Mouse (Mus musculus) left cerebral cortex, postnatal 36 days (tissue): ENCODE measurements around the gene Dip2c. TPM values are rescaled to one million over a fixed set of nuclear protein-coding genes. Genes with fewer than 3 reads are reported as not detected.

Experiments used
- DNase-seq, 2 experiments: peaks; one replicate each; pipeline ENCODE4 v3.0.0; 2021 to 2022; ENCODE audit warnings: low spot score in 2 of 2, mixed read lengths in 1 of 2
- intact Hi-C: fragments of 180-260 bp; cut with DNase I; formaldehyde crosslinking; loops from one replicate; pipeline ENCODE4 v1.15.1; 2025
- total RNA-seq, 2 experiments: library from RNA; stranded (reverse); gene quantifications; 2 replicates each; pipeline ENCODE4 v1.2.3; 2021

Dip2c gene
- total RNA-seq, 2 experiments from 2014 or later, result 64.9 to 72.2 TPM

- intact Hi-C loops, result loop anchor here (10.0 kb wide), 1 partner anchor 451 kb away; no protein-coding TSS in a partner anchor
- DNase-seq, result no peak
Measured at GRCm38 (mm10) chr13:9635951-9636350, 359.6 kb downstream of the Dip2c start.

- no peak for DNase-seq
Measured at GRCm38 (mm10) chr13:9636505-9636904, 360.2 kb downstream of the Dip2c start.

DNA sequence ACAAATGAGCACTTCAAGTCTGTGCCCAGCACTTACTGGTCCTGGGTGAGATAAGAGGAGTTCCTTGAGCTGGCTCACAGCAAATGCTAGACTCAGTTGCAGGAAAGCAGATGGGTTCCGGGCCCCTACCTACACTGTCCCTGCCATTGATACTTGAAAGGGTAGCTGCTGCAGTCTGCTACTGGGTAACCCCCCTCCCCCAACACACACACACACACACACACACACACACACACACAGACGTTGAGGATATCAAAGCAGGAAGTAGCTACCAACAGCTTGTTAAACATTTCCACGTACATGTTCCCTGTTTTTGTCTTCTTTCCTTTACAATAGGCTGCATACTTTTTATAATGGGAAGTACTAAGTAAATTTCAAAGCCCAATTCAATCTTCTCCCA lies 361.6 kb downstream of the Dip2c start:
- intact Hi-C loops, result loop anchor here (10.0 kb wide), 1 partner anchor 453 kb away; no protein-coding TSS in a partner anchor
- DNase-seq, result no peak

More at GRCm38 (mm10) chr13:9636505-9636904, 360.2 kb downstream of the Dip2c start:
- intact Hi-C loops, result loop anchor here (10.0 kb wide), 1 partner anchor 452 kb away; no protein-coding TSS in a partner anchor

DNA sequence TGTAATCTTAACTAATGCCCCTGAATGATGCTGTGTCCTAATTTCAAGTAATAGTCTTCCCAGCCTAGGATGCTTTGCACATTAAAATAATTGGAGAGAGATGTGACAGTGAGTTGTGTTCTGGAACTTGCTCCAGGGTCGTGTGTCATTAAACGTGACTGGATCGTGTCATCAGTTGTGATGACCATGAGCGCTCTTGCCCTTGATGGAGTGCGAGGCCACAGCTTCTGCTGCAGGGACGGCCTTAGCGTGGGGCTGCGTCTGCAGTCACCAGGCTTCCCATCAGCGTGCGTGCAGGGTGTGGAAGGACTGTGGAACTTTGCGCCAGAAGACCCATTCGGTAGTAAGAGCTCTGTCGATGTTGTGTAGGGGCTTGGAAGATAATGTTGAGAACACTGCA lies 372.4 kb downstream of the Dip2c start:
- intact Hi-C loops, result no loop called here
- no peak for DNase-seq

- intact Hi-C loops, result no loop called here
- DNase-seq, result no peak
Measured at GRCm38 (mm10) chr13:9649894-9650293, 373.6 kb downstream of the Dip2c start.

- DNase-seq, result no peak
- intact Hi-C loops, result no loop called here
Measured at GRCm38 (mm10) chr13:9650580-9650979, 374.3 kb downstream of the Dip2c start.

- intact Hi-C loops, result no loop called here
- no peak for DNase-seq
Measured at GRCm38 (mm10) chr13:9653018-9653417, 376.7 kb downstream of the Dip2c start.

GRCm38 (mm10) chr13:9656613-9657012 lies 380.3 kb downstream of the Dip2c start:
- intact Hi-C loops, result no loop called here
- DNase-seq, result no peak

DNA sequence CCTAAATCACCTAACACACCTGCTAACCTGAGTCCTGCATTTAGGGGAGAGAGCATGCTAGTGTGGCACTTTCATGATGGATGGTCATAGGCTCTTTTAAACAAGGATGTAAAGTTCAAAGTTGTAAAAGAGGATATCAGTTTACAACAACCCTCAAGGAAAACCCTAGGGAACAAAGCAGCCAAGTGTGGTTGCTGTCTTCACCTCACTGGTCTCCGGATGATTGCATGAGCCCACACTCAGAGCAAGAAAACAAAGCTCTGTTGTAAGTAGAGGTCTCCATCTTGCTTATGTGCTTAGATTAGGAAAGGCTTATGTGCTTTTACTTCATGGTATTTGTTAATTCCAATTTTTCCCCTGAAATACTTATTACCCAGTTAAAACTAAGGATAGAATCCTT lies 384.4 kb downstream of the Dip2c start:
- no peak for DNase-seq
- intact Hi-C loops, result no loop called here

- intact Hi-C loops, result no loop called here
Measured at GRCm38 (mm10) chr13:9663593-9663992, 387.3 kb downstream of the Dip2c start.

GRCm38 (mm10) chr13:9667954-9668496 lies 391.7 kb downstream of the Dip2c start:
- no peak for DNase-seq
- intact Hi-C loops, result no loop called here

More at GRCm38 (mm10) chr13:9663593-9663992, 387.3 kb downstream of the Dip2c start:
- DNase-seq, result no peak

GRCm38 (mm10) chr13:9669246-9669645 lies 392.9 kb downstream of the Dip2c start:
- no peak for DNase-seq
- intact Hi-C loops, result no loop called here

- no peak for DNase-seq
Measured at GRCm38 (mm10) chr13:9674126-9674525, 397.8 kb downstream of the Dip2c start.

GRCm38 (mm10) chr13:9681492-9681891 lies 405.2 kb downstream of the Dip2c start:
- peak in 1 of 2 experiments; percentile 0 for DNase-seq
- intact Hi-C loops, result no loop called here

More at GRCm38 (mm10) chr13:9674126-9674525, 397.8 kb downstream of the Dip2c start:
- intact Hi-C loops, result no loop called here

DNA sequence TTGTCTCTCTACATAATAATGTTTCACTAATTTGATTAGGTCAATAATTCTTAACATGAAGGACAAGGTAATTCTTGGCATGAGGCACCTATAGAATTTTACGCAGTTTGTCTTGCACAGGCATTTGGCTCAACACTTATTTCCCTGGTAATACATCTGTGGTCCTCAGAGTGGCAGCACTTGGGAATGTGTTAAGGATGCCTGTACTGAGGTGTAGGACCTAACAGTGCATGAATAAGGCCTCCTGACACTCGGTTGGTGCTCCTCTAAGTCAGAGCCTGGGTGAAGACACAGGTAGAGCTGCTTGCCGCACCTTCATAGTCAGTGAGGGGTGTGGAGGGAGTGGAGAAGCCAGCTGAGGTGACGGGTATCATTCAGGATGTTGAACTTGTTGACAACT lies 407.0 kb downstream of the Dip2c start:
- peak in 1 of 2 experiments; percentile 2 for DNase-seq
- intact Hi-C loops, result no loop called here

- intact Hi-C loops, result no loop called here
- peak in 1 of 2 experiments; percentile 8 for DNase-seq
Measured at GRCm38 (mm10) chr13:9684153-9684923, 408.0 kb downstream of the Dip2c start.

GRCm38 (mm10) chr13:9686261-9686660 lies 409.9 kb downstream of the Dip2c start:
- intact Hi-C loops, result loop anchor here (5.0 kb wide), 1 partner anchor 76 kb away; no protein-coding TSS in a partner anchor

GRCm38 (mm10) chr13:9686765-9687164 lies 410.4 kb downstream of the Dip2c start:
- intact Hi-C loops, result loop anchor here (5.0 kb wide), 1 partner anchor 76 kb away; no protein-coding TSS in a partner anchor
- DNase-seq, result no peak

More at GRCm38 (mm10) chr13:9686261-9686660, 409.9 kb downstream of the Dip2c start:
- DNase-seq, result no peak

DNA sequence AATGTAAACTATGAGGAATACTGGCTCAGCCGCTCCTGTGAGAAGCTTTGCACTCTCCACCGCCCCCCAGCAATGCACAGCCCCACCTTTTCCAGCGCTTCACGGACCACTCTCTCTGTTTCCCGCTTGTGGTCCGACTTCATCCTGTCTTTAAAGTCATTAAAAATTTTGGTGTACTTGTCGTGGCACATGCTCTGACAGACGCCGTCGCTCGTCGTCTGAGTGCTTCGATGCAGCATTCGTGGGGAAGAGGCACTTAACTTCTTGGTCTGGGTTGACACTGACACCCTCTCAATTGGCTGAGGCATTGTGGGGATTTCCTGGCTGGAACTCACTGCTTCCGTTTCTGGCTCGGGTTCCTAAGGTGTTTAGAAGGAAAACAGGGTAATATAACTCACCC lies 413.0 kb downstream of the Dip2c start:
- intact Hi-C loops, result loop anchor here (5.0 kb wide), 1 partner anchor 73 kb away; no protein-coding TSS in a partner anchor
- no peak for DNase-seq

DNA sequence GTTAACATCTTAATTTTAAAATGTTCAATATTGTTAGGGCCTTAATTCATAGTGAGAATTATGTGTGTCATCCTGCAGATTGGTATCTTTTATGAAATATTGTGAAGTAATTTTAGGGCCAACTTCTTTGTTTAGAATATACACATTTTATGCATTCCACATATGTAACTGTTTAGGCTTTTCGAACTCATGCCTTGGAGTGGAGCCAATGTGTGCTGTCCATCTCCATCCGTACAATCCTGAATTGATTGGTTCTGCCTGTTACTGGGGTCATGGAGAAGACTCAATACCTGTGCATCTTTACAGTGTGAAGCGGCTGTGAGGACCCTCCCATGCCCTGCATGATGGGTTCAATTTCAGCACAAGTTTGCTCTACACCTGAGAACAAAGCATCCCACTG lies 416.5 kb downstream of the Dip2c start:
- DNase-seq, result no peak
- intact Hi-C loops, result no loop called here

- DNase-seq, result no peak
- intact Hi-C loops, result no loop called here
Measured at GRCm38 (mm10) chr13:9694651-9695050, 418.3 kb downstream of the Dip2c start.
